Mouse (Mus musculus) induced T-regulatory cell, adult 2 months (primary cell): ENCODE measurements at regions not wholly inside any gene's neighbourhood (a gene's known extent, or its start where the extent isn't known, plus 50 kb on each side); places are given as distances from the start of the nearest gene placed in this dataset.
A peak's percentile ranks its signal among the peaks of the same experiment; 100 is the strongest.

ENCODE experiments used
- DNase-seq: peaks from one replicate; pipeline ENCODE4 v3.0.0-alpha.2; 2012; ENCODE audit warnings: low read depth

GRCm38 (mm10) chr6:102977122-102977521 is 404.2 kb upstream of the Cntn3 start:
- no peak for DNase-seq

GRCm38 (mm10) chr6:103023326-103023725 is 450.4 kb upstream of the Cntn3 start:
- DNase-seq, result no peak

GRCm38 (mm10) chr6:103024006-103024405 is 451.1 kb upstream of the Cntn3 start:
- no peak for DNase-seq

- no peak for DNase-seq
Observed at GRCm38 (mm10) chr6:103028150-103028549, 455.2 kb upstream of the Cntn3 start.

GRCm38 (mm10) chr6:103033418-103033817 is 460.5 kb upstream of the Cntn3 start:
- DNase-seq, result no peak

GRCm38 (mm10) chr6:103033919-103034318 is 461.0 kb upstream of the Cntn3 start:
- no peak for DNase-seq

GRCm38 (mm10) chr6:103060591-103060990 is 449.8 kb upstream of the Chl1 start:
- no peak for DNase-seq

- no peak for DNase-seq
Observed at GRCm38 (mm10) chr6:103106189-103106588, 404.2 kb upstream of the Chl1 start.

GRCm38 (mm10) chr6:103119537-103119936 is 390.8 kb upstream of the Chl1 start:
- no peak for DNase-seq

GRCm38 (mm10) chr6:103140851-103141250 is 369.5 kb upstream of the Chl1 start:
- DNase-seq, result no peak

GRCm38 (mm10) chr6:103177851-103178250 is 332.5 kb upstream of the Chl1 start:
- DNase-seq, result no peak

- no peak for DNase-seq
Observed at GRCm38 (mm10) chr6:103183355-103183754, 327.0 kb upstream of the Chl1 start.

GRCm38 (mm10) chr6:103196838-103197237 is 313.5 kb upstream of the Chl1 start:
- no peak for DNase-seq

GRCm38 (mm10) chr6:103201605-103202004 is 308.8 kb upstream of the Chl1 start:
- DNase-seq, result peak; percentile 1

- DNase-seq, result no peak
Observed at GRCm38 (mm10) chr6:103209202-103209601, 301.2 kb upstream of the Chl1 start.

- no peak for DNase-seq
Observed at GRCm38 (mm10) chr6:103213160-103213559, 297.2 kb upstream of the Chl1 start.

GRCm38 (mm10) chr6:103236896-103237295 is 273.5 kb upstream of the Chl1 start:
- no peak for DNase-seq

GRCm38 (mm10) chr6:103268984-103269383 is 241.4 kb upstream of the Chl1 start:
- DNase-seq, result no peak

GRCm38 (mm10) chr6:103272216-103272615 is 238.2 kb upstream of the Chl1 start:
- no peak for DNase-seq

- no peak for DNase-seq
Observed at GRCm38 (mm10) chr6:103275071-103275470, 235.3 kb upstream of the Chl1 start.

GRCm38 (mm10) chr6:103275476-103275875 is 234.9 kb upstream of the Chl1 start:
- DNase-seq, result peak; percentile 1

GRCm38 (mm10) chr6:103296015-103296414 is 214.4 kb upstream of the Chl1 start:
- peak; percentile 61 for DNase-seq

- DNase-seq, result peak; percentile 62
Observed at GRCm38 (mm10) chr6:103306420-103307249, 203.8 kb upstream of the Chl1 start.

GRCm38 (mm10) chr6:103307250-103307580 is 203.2 kb upstream of the Chl1 start:
- DNase-seq, result no peak
